Mouse (Mus musculus): Measurements from ENCODE around the gene Noxo1.
"Not testable (repeated sequence)": the region's sequence is repeated elsewhere in the genome, so short reads cannot be mapped to it uniquely, and the experiment has no call there.

The Noxo1 gene

DNA sequence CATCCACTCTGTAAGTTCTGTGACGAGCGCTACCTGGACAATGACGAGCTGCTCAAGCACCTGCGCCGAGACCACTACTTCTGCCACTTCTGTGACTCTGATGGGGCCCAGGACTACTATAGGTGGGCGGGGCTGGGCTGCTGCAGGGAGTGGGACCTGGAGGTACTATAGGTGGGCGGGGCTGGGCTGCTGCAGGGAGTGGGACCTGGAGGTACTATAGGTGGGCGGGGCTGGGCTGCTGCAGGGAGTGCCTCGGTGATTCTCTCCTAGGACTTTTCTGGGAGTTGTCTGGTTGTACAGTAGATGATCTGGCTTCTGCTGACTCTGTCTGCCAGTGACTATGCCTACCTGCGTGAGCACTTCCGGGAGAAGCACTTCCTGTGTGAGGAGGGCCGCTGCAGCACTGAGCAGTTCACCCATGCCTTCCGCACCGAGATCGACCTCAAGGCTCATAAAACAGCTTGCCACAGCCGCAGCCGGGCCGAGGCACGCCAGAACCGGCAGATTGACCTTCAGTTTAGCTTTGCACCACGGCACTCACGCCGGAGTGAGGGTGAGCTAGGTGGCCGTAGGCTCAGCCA is 18.4 kb upstream of the Noxo1 start:
- DNase-seq = no peak

DNA sequence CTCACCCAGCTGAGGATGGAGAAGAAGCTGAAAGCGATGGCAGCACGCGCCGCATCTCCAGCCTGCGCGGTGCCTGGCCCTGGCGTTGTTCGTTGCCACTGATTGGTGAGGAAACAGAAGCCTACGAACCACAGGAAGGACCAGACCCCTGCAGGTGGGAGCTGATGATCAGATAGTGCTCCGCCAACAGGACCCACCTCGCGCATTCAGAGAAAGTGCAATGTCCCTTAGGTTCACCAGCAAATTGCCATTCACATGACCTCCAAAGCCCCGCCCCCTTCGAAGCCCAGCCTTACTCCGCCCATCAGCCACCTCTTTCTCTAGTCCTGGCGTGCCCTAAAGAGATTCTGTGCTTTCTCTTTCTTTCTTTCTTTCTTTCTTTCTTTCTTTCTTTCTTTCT is 9.5 kb upstream of the Noxo1 start:
- DNase-seq = peak; percentile 72

DNA sequence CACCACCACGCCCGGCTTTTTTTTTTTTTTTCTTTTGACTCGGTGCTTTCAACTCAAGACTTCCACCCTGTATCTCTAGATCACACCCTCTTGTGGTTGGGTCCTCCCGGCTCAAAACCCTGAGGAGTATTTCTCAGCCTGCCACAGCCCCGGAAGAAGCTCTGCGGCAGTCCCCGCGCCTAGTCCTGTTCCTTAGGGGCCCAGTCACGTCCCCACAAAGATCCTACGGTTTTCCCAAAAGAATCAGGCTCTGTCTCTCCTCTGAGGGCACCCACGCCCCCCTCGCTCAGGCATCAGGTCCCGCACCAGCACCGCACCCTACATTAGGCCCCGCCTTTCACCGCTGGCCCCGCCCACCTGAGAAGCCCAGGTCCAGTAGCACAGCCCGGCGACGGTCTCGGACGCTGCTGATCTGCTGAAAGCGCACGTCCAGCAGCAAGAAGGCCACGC is 8.9 kb upstream of the Noxo1 start:
- DNase-seq = peak; percentile 63

DNA sequence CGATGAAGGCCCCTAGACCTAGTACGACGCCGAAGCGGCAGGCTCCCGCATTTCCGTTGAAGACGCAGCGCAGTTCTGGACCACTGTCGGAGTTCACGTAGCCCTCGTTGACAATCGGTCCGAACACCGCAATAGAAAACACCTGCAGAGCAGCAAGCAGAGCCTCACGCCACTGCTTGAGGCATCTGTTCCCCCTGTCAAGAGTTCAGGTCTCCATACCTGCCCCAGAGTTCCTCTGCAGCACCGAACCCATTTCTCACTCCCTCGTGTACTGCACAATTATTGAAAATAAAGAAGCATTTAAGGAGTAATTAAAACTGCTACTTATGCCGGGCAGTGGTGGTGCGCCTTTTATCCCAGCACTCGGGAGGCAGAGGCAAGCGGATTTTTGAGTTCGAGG is 8.4 kb upstream of the Noxo1 start:
- no peak for DNase-seq

DNA sequence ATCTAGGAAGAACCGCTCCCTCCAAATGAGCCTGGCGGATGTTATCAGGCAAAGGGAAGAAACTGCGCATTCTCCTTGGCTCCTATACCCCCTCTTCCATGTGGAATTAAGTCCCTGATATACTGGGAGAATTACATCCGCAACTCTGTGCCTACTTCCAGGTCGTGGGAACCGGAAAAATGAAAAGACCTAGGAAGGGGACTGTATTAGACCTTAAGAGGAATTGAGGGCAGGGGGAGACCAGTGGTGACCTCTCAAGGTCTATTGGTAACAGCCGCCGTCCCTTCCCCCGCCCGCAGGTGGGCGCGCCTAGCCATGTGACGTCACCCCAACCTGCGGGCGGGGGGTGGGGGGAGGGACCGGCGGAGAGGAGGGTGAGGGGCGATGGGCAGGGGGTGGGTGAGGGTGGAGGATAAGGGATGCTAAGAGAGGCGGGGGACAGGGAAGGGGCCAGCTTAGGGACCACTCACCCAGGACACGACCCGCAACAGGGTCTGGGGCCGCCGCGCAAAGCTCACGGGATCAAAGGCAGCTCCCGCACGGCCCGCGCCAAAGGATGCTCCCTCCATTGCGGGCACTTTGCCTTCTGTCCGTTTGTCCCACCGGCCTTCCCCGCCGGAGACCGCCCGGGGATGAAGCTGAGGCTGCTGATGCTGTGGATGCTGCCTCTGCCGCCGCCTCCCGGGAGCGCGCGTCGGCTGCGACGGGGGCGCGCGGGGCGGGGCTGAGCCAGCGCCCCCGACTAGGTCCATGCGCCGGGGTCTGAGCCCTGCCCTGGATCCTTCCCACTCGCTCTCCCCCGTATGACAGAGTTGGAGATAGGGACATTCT is 6.6 kb upstream of the Noxo1 start, which contains the start of gene Syngr3:
TSS of gene Syngr3 (minus strand) at position 705 of the 831 bp plus-strand sequence.
- DNase-seq = peak; percentile 60

DNA sequence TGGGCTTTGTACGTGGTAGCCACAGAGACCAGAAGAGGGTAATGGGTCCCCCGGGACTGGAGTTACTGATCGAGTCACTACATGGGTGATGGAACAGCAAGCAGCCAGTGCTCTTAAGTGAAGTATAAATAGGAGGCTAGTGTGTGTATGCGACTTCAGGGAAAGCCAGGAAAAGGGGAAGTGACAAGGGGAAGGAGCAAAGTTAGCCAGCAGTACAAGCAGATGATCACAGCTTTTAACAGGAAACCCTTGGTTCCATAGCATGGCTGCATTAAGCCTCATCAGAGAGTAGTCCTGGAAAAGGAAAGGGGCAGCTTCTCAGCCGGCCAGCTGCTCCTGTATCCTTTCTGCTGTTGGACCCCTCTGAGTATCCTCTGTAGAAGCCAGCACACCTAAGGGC is 3.6 kb upstream of the Noxo1 start:
- DNase-seq = no peak

DNA sequence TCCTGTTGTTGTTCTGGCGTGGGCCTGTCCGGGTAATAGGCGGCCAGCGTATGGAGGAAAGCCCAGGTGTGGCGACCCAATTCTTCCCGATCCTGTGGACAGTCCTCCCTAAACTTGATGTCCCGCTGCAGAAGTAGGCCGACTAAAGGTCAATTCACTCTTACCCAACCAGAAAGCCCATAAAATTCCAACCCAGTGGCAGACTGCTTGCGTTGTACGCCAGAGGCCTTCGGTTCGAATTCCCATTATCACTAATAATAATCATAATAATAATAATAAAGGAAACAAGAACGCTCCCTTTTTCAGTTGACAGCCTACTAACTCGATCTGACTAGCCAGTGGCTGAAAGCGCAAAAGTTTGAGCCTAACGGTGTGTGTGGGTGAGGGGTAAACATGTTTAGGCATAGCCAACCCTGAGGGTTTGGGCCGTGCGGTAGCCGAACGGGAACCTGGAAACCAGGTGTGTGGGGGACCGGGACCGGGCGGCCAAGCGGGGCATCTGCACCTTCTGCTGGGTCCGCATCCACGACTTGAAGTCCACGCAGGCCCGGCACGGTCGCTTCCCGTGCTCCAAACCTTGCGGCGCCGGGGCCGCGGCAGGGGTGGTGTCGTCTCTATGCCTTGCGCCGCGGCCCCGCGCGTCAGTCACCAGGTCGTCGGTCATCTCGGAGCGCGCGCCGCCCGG is 566 bp upstream of the Noxo1 start:
- no peak for DNase-seq

DNA sequence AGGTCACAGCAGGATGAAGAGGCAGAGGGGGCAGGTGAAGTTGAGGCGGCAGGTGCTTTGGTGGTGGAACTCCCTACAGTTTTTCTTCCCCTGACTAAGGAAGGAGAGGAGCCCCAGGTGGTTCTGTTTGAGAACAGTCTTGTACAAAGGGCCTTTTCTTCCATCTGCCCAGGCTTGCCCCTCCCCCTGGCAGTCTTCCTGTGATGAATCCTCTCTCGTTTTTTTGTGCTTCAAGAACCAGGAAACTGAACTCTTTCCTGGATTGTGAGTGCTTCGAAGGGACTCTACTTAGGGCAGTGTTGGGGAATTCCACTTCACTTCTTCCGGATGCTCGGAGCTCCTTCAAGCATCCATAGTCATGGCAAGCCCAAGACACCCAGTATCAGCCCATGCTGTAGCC is 2.0 kb downstream of the Noxo1 start:
- DNase-seq = peak; percentile 41

DNA sequence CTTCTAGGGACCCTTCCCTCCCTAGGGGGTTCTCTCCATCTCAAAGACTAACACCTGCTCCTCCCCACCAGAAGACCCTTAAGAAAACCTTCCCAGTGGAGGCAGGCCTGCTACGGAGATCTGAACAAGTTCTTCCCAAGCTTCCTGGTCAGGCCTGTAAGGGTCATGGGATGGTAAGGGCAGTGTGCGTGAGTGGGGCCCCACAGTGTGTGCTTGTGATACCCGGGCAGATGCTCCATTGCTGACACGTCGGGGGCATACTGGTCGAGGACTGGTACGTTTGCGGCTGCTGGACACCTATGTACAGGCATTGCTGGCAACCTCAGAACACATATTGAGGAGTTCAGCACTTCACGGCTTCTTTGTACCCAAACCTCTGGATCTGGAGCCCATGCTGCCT is 2.7 kb downstream of the Noxo1 start:
- no peak for DNase-seq

DNA sequence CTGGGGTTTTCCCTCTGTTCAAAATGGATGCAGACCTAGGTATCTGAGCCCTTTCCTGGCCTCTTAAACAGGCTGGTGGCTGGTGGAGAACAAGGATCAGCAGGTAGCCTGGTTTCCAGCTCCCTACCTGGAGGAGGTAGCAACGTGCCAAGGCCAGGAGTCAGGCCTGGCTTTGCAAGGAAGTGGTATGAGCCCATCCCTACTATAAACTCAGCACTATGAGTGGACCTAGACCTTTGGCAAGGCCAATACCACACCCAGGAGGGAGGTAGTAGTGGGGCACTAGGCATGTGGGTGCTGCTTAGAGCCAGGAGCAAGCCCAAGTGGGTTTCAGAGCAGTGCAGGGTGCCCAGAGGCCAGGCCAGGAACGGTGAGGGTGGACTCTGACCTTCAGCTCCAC is 3.4 kb downstream of the Noxo1 start:
- DNase-seq = no peak

DNA sequence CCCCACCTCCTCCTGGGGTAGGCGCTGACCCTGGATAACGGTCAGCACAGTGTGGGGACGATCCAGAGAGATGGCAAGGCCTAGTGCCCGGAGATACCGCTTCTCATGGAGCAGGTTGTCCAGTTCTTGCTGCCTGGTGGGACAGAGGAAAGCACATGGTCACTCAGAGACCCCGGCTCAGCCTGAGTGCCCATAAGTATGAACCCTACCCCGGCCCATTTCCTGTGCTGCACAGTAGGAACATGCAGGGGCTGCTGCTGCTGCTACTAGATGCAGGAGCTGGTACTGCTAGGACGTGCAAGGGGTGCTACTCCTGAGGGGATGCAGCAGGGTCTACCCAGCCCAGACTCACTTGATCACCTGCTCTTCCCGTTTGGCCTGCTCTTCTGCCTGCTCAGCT is 5.2 kb downstream of the Noxo1 start:
- no peak for DNase-seq

DNA sequence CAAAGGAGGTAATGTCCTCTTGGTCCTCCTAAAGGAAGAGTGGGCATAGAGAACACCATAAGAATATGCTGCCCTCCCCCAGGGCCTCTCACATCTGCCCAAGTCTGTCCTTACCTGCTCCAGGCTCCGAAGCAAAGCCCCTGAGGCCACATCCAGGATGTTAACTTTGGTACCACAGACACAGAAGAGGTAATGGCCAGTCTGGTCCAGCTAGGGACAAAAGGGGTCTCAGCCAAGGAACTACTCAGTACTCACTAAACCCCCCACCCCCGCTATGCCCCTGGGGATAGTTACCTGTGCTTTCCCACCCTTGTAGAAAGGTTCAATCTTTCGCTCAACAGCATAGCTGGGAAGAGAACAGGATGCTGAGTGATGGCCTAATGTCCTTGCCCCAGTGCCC is 9.8 kb downstream of the Noxo1 start:
- no peak for DNase-seq

DNA sequence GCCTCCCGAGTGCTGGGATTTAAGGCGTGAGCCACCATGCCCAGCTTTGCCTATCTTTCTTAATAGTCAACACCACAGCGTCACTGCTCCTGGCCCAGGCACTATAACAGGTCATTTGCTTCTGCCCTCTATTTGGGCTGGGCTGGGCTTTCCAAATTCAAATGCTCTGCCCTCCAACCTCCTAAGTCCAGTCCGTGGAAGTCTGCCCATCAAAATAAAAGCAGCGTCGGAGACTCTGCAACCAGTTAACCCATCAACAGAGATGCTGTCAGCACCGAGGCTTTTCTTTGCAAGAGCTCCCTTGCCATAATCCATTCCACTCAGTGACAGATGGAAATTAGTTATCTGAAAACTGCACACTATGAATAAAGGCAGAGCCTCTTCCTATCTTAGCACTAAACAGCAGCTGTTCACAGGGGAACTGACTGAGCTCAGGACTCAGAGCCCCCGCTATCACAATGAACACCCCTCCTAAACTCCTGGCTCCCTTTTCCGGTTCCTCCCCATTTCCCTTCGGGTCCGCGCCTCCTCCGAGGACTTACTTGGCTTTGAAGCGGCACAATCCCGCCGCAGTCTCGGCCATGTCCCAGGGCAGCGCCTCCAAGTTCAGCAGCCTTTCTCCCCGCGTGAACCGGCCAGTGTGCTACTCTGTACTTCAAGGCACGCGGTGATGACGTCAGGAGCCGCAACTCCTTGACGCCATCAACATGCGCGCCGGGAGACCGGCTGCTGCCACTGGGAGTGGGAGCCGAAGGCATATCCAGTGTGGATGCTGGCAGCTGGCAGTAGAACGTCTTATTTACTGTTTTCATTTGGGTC is 11.2 kb downstream of the Noxo1 start, which contains the start of gene Tbl3:
TSS of gene Tbl3 (minus strand) at position 679 of the 819 bp plus-strand sequence.
- DNase-seq = peak; percentile 97

DNA sequence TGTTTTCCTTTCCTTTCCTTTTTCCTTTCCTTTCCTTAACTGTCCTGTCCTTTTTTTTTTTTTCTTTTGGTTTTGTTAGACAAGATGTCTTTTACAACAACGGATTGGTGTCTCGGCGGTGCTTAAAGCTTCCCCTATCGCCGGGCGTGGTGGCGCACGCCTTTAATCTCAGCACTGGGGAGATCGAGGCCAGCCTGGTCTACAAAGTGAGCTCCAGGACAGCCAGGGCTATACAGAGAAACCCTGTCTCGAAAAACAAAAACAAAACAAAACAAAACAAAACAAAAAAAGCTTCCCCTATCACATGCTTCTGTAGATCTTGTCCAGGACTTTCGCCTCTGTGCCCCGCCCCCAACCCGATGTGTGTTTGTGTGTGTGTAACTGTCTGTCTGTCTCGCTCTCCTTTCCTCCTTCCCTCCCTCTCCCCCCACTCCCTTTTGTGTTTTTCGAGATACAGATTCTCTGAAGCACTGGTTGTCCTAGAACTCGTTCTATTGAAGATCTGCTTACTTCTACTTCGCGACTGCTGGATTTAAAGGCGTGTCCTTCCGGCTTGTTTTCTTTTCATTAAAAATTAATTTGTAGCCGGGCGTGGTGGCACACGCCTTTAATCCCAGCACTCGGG is 11.9 kb downstream of the Noxo1 start:
- DNase-seq = peak; percentile 41

DNA sequence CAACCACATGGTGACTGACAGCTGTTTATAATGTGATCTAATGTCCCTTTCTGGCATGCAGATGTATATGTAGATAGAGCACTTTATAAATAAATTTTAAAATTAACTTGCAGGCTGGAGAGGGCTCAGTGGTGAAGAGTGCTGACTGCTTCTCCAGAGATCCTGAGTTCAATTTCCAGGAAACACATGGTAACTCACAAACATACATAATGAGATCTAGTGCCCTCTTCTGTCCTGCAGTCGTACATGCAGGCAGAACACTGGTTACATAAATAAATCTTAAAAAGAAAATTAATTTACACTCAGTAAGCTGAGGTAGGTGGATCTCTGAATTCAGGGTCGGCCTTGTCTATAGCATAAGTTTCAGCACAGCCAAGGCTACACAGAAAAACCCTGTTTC is 12.6 kb downstream of the Noxo1 start:
- DNase-seq = peak; percentile 47

DNA sequence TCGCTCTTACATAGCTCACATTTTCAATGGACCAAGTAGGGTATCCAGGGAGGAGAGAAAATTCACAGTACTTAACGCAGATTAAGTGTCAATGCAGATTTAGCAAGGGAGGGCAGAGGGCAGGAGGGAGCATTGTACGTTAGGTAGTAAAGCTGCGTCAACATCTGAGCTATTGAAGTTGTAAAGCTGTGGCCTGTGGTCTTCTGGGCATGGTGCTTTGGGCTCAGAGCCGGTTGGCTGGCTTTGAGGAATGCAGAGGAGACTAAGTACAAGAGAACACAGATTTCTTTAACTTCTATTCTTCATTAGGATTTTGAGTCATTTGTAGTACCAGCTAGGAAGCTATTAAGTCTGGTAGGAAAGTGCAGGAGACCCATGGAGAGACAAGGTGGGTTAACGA is 19.5 kb downstream of the Noxo1 start:
- DNase-seq = no peak

DNA sequence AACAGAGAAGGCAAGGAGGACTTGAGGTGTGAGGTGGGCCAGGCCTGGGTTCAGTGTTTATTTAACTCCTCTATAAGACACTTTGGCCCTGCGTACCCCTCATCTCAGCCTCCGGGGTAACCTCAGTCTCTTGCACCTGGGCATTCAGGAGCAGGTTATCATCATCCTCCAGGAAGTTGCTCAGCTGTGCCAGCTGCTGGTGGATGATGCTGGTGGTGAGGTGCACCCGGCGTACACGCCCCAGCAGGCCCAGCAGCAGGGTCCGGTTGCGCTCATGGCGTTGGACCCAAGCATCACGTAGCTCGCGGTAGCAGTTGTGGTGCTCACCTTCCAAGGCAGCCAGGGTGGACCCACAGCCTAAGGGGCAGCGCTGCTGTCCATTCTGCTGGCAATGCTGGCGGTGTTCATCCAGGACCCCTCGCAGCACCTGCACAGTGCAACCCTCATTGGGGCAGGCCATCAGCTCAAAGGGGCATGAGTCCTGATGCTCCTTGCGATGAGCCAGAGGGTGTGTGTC is 20.2 kb downstream of the Noxo1 start:
- no peak for DNase-seq

DNA sequence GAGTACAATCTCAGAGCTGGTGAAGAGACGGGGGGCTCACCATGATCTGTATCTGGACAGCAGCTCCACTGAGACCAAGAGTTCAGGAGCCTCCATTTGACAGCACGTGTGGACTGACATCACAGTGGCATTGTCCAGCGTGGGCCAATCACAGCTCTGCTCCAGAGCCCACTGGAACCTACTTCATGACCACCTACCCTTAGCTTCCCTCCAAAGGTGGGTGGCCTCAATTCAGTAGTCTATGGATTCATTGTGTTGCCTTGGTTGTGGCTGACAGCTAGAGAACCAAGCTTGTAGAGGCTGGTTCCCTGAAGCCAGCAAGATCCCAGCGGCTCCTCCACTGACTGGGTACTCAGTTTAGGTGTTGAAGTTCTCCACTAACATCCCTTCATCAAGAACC is 21.9 kb downstream of the Noxo1 start, which contains the start of the genes Rnf151 and Rps2:
TSS of gene Rnf151 (minus strand) at position 121 of the 400 bp plus-strand sequence.
TSS of gene Rps2 (plus strand) at position 174 of the 400 bp plus-strand sequence.
- no peak for DNase-seq

DNA sequence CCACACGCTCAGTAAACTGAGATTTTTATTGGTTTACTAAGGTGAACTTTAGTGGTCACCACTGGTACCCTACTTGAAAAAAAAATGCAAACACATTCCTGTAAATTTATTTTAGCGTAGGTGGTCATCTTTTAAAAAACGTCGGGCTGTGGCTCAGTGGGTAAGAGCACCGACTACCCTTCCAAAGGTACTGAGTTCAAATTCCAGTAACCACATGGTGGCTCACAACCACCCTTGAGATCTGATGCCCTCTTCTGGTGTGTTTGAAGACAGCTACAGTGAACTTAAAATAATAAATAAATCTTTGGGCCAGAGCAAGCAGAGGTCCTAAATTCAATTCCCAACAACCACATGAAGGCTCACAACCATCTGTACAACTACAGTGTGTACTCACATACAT is 22.9 kb downstream of the Noxo1 start:
- not testable (repeated sequence) for DNase-seq

DNA sequence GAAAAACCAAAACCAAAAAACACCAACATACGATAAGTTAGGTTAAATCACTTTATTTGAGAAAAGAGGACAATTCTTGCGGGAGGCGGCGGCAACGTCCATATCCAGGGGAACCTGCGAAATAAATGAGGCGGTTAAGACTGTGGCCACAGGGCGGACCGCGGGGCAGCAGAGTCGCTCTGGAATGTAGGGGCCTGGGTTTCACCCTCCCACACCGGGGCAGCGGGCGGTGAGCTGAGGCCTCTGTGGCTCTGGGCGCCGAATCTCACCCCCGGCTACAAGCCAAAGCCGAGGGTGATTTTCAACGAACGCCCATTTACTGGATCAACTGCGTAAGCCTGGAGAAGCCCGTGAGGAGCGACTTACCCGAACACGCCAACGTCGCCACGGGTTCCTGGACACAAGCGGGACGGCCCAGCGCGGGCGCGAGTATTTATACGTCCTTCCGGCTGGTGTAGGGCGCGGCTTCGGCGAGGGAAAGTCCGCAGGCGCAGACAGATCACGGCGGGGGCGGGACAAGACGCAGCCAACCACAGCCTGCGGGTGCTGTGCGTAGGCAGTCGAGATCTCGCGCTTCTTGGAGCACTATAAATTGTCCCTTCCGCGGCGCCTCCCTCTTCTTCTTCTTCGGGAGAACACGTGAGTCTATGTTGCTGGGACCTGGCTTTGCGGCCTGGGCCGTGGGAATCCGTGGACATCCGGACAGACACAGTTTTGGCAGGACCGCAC is 23.6 kb downstream of the Noxo1 start:
- peak; percentile 100 for DNase-seq

DNA sequence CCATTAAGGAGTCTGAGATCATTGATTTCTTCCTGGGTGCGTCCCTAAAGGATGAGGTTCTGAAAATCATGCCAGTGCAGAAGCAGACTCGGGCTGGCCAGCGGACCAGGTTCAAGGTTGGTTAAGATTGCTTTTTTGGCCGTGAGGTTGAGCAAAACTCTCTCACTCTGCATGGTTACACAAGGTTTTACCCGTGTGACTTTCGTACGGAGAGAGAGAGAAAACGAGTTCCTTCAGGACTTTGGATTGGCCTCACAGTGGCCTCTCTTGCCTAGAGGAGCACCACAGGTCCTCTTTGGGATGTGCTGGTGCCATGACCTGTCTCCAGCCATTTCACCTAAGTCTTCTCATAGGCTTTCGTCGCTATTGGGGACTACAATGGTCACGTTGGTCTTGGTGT is 24.6 kb downstream of the Noxo1 start:
- not testable (repeated sequence) for DNase-seq

Measured in embryo, embryonic 11 days (tissue).